Mouse (Mus musculus) R1 (cell line): ENCODE results near the gene Susd4.
A peak's percentile ranks its signal among the peaks of the same experiment; 100 is the strongest.

Experiments used
- DNase-seq: peaks from one replicate; pipeline ENCODE4 v3.0.0-alpha.2; 2018; ENCODE audit warnings: low read depth, low spot score

Susd4 gene

DNA sequence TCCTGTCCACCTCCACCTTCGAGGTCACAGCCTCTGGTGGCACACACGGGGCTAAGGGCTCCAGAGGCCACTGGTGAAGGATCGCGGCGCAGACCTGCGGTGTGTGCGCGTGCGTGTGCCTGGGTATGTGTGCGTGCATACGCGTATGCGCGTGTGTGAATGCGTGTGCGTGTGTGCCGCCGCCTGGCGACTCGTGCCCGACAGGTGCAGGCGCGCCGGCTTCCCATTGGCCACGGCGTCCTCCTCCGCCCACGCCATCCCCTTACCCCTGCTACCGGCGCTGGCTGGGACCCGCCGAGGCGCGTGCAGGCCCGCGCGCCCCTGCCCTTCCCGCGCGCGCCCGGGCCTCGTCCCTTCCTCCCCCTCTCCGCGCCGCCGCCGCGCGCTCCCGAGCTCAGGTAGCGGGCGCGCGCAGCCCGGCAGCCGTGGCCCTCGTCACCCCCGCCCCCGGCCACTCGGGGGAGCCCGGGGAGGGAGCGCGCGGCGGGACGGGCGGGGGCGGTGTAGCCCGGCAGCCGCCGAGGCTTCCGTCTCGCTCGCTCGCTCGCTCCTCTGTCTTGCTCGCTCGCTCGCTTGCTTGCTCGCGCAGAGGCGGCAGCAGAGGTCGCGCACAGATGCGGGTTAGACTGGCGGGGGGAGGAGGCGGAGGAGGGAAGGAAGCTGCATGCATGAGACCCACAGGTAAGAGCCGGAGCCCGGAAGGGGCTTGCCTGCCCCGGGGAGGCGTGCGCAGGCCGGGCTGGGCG, at the start of gene Susd4:
Susd4 (plus strand) TSS at position 145 of the 746 bp plus-strand sequence.
- peak; percentile 87 for DNase-seq

GRCm38 (mm10) chr1:182714236-182714935, 49.3 kb upstream of the Susd4 start:
- no peak for DNase-seq

- DNase-seq, result no peak
Measured at GRCm38 (mm10) chr1:182727541-182727940, 36.1 kb upstream of the Susd4 start.

DNA sequence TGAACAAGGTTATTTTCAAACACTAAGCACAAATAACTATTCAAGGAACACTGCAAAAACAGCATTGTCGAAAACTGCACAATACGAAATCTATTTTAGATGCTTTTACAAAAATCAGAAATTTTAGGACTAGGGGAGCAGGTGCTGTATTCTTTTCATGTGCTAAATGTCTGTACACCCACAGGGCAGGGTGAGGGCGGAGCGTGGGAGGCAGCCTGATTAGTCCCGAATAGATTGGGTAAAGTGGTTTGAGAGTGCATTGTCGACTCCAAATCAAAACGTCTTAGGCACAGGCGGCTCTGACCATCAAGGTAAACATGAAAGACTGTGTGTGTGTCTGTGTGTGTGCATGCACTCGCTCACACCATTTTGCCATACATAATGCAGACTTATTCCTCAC, 34.7 kb upstream of the Susd4 start:
- DNase-seq, result no peak

DNA sequence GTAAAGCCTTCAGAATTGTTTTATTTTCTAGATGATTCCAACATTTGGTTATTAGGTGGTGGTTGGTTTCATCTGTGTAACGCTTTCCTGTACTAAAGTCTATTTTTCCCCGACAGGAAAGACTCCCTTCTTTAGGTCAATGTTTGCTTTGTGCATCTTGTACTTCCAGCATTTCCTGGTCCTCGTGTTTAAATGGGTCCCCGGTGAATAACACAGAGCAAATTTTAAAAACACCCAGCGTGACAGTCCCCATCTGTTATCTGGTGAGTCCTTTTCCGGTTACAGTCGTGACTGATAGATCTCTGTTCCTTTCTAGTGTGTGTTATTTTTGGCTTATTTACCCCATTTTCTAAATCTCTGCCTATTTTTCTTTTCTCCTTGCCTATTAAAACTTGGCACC, 31.0 kb upstream of the Susd4 start:
- DNase-seq, result no peak

DNA sequence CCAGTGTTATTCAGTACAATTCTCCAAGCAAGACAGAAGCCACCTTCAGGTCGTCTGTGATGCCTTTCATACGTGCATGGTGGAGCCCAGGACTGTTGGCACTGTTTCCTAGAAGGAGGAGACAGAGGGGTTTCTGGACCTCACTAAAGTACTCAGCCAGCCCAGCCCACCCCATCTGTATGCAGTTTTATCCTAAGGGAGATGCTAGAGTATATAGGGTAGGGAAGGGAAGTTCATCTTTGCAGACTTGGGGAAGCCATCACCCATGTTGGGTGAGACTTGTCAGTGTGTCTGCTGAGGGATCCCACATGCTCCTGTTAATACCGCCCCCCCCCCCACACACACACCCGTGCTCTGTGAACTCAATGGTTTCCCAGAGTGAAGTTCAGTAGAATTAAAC, 27.8 kb upstream of the Susd4 start:
- no peak for DNase-seq

GRCm38 (mm10) chr1:182747081-182747480, 16.6 kb upstream of the Susd4 start:
- DNase-seq, result no peak

DNA sequence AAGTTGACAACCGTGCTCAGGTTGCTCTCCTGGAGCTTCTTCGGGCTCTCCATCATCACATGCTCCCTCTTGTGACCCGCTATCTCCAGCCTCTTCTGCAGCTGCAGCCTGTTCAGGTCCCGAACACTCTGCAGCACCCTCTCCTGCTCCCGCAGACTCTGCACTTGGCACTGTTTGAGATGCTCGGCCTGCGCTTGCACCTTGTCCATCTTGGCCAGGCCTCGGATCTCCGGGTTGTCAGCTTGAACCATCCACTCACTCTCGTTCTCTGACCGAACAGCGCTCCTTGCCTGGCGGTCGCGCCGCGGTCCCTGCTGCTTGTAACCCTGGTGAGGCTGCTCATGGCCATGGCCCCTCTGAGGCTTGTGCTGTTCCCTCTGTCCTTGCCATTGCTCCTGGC, 15.8 kb upstream of the Susd4 start:
- peak; percentile 27 for DNase-seq

DNA sequence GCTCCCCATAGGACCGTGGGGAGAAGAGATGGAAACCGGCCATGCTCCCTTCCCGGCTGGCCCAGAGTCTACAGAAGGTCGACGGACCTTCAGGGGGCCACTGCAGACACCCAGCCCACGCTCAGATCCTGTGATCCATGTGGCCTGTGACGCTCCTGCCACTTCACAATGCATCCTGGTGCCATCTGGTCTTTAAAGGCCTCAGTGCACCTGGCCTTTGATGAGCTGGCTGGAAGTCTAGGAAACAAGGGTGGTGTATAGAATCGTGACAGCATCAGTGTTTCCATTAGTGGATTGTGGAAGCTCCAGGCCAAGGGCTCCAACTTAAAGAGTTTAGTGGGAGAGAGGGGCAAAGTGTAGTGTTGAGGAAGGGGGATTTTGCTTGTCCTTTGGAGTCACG, 14.6 kb upstream of the Susd4 start, which contains the start of gene Ccdc185:
Ccdc185 (minus strand) TSS at position 101 of the 400 bp plus-strand sequence.
- DNase-seq, result no peak

DNA sequence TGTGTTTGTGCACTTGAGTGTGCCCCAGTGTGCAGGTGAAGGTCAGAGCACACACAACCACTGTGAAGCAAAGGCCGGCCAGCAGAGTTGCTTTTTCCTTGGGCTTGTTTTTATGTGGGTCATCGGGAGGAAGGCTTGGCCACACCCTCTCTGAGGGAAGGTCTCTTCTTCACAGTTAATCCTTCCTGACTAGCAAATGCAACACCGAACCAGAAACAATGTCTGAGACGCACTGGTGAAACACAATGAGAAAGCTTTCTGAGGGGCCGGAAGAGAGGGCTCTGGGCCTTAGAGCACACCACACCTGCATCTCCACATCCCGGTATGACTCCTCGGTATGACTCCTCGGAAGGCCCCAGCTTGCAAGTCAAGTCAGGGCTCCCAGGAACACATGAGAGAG, 12.4 kb upstream of the Susd4 start:
- DNase-seq, result peak; percentile 70

DNA sequence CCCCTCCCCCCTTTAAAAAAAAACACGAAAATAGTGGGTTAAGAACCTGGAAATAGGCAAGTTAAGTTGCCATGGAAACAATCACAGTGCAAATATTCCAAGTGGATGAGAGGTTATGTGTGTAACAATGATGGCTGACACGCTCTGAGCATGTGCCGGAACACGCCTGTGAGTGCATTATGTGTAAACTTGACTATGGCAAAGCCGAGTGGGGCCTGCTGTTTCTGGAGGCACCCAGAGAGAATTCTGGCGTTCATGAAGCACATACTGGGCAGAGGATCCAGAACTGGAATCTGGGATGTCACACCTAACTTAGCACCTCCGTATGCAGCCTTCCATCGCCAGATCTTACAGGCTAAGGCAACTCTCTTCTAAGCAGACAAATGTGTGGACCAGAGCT, 10.0 kb upstream of the Susd4 start:
- DNase-seq, result no peak

GRCm38 (mm10) chr1:182754865-182755264, 8.8 kb upstream of the Susd4 start:
- DNase-seq, result no peak

- no peak for DNase-seq
Measured at GRCm38 (mm10) chr1:182758783-182759182, 4.9 kb upstream of the Susd4 start.

- no peak for DNase-seq
Measured at GRCm38 (mm10) chr1:182763191-182763715, 407 bp upstream of the Susd4 start.

DNA sequence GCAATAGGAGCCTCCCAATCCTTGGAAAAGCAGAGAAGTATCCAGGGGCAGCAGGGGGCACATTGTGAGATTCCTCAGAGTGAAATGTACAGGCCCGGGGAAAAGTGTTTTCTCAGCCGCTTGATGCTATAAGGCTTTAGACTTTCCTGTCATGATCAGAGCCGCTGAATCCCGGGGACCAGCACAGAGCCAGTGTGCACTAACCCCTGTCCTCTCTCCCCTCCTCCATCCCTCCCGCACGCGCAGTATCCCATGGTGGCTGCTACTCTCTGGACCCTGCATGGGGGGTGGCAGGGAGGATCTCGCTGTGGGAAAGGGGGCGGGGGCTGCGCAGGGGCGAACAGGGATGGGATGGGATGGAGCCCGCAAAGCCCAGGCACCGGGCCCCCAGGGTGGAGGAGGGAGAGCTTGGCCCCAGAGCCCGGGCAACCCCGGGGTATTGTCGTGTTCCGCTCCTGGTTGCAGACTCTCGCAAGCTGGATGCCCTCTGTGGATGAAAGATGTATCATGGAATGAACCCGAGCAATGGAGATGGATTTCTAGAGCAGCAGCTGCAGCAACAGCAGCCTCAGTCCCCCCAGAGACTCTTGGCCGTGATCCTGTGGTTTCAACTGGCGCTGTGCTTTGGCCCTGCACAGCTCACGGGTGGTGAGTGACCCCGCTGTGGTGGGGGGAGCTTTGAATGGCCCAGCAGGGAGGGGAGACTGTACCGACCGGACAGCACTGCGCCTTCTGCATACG, 1.1 kb downstream of the Susd4 start:
- peak; percentile 64 for DNase-seq

DNA sequence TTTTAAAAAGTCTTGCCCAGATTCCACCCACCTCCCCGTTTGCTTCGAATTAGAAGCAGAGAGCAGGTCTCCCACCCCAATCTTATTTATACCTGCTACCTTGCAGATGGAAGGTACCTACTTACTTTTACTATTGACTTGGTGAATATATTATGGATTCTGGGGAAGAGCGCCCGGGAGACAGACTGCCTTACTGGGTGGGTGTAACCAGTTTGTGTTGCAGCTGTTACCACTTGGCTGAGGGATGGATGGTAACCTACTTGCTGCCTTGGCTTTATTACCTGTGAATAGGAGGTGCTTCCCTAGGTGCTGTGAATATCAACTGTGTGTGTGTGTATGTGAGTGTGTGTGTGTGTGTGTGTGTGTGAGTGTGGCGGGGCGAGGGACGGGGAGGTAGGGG, 11.9 kb downstream of the Susd4 start:
- no peak for DNase-seq

GRCm38 (mm10) chr1:182776749-182777410, 13.2 kb downstream of the Susd4 start:
- no peak for DNase-seq

DNA sequence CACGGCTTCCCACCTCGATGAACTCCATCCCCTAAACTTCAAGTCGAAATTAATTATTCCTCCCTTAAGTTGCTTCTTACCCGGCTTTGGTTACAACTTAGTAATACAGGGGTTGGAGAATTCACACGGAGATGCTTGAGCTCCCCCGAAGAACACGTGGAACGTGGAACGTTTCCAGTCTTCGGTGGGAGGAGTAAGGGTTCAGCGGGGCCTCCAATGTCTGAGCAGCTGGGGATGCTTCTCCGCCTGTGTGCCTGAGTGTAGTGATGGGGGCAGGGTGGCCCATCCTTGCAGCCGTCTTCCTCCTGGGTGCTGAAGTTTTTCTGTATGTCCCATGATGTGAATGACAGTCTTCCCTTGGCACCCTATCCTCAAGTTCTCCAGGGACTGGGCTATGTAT, 14.6 kb downstream of the Susd4 start:
- DNase-seq, result no peak

DNA sequence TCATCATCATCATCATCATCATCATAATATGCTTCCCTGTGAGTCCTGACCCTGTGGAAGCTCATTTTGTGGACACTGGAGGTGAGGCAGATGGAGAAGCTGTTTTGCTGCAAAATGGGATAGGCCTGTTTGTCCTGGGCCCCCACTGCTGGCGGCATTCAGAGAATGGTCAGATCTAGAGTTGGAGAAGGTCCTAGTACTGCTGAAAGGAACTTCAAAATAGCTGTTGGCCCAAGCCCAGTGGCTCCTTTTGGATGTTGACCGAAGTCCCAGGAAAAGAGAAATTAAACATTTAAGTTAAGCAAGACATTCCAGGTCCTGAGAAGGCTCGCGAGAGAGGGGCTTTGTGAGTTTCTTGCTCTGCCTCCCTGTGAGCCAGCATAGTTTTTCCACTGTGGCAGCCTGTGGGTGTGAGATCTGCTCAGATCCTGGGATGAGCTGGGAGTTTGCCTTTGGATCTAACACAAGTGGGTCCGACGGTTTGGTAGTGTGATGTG, 15.4 kb downstream of the Susd4 start:
- DNase-seq, result no peak

DNA sequence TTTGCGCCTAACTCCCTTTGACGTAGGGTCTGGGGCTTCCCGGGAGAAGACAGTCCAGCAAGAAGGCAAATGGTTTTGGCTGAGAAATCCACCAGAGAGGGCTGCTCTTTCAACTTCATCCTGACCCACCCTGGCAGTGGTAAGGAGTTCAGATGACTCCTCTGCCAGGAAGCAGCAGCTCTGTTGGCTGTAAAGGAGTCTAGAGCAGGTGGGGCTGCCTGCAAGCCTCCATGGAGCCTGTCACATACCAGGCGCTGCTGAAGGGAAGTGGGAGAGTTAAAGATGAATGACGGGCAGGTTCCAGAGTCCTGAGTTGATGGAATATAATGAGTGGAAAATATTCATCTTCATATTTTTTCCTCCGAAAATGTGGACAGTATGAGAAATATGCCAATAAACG, 20.1 kb downstream of the Susd4 start:
- DNase-seq, result no peak

DNA sequence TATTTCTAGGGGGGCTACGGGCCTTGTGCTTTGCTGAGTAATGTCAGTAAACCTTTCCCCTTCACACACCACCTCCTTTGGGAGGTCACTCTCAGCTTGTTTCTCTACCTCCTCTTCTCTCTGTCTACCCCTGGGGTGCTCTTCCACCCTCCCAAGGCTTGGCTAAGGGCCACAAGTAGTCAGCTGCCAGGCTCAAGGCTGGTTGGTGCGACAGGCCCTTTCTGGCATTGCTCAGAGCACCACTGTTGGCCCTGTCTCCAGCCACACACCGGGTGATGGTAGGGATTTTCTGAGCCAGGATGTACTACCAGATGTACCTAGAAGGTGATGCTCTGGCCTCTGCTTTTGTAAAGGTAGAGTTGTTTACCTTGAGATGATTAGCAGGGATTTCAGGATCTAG, 21.1 kb downstream of the Susd4 start:
- no peak for DNase-seq

GRCm38 (mm10) chr1:182785504-182785903, 21.8 kb downstream of the Susd4 start:
- DNase-seq, result no peak
